Mouse (Mus musculus): ENCODE data around the gene Umps.

The Umps gene

GRCm38 (mm10) chr16:33966538-33967282, at the start of gene Umps:
TSS of gene Umps (minus strand) at chr16:33967038.
- peak; percentile 27 to 79 for DNase-seq (ENCODE audit: low spot score in 2 of 2)

GRCm38 (mm10) chr16:34011991-34012845, 45.4 kb upstream of the Umps start:
- no peak for DNase-seq (ENCODE audit: low spot score in 2 of 2)

GRCm38 (mm10) chr16:34009567-34009966, 42.7 kb upstream of the Umps start:
- DNase-seq (ENCODE audit: low spot score in 2 of 2) = no peak

- no peak for DNase-seq (ENCODE audit: low spot score in 2 of 2)
These were observed 39.1 kb upstream of the Umps start for GRCm38 (mm10) chr16:34005986-34006385.

- no peak for DNase-seq (ENCODE audit: low spot score in 2 of 2)
These were observed 37.3 kb upstream of the Umps start for GRCm38 (mm10) chr16:34004128-34004578.

- DNase-seq (ENCODE audit: low spot score in 2 of 2) = no peak
These were observed 36.8 kb upstream of the Umps start for GRCm38 (mm10) chr16:34003566-34004127.

GRCm38 (mm10) chr16:34000715-34001114, 33.9 kb upstream of the Umps start:
- no peak for DNase-seq (ENCODE audit: low spot score in 2 of 2)

GRCm38 (mm10) chr16:33999388-33999787, 32.5 kb upstream of the Umps start:
- peak in 1 of 2 experiments; percentile 68 for DNase-seq (ENCODE audit: low spot score in 2 of 2)

- DNase-seq (ENCODE audit: low spot score in 2 of 2) = no peak
These were observed 31.2 kb upstream of the Umps start for GRCm38 (mm10) chr16:33998011-33998410.

- DNase-seq (ENCODE audit: low spot score in 2 of 2) = peak in 1 of 2 experiments; percentile 50
These were observed 29.2 kb upstream of the Umps start for GRCm38 (mm10) chr16:33996030-33996429.

GRCm38 (mm10) chr16:33995496-33995895, 28.7 kb upstream of the Umps start:
- DNase-seq (ENCODE audit: low spot score in 2 of 2) = no peak

- DNase-seq (ENCODE audit: low spot score in 2 of 2) = no peak
These were observed 27.5 kb upstream of the Umps start for GRCm38 (mm10) chr16:33994321-33994720.

- no peak for DNase-seq (ENCODE audit: low spot score in 2 of 2)
These were observed 23.9 kb upstream of the Umps start for GRCm38 (mm10) chr16:33990712-33991111.

- DNase-seq (ENCODE audit: low spot score in 2 of 2) = no peak
These were observed 22.3 kb upstream of the Umps start for GRCm38 (mm10) chr16:33989106-33989505.

- peak in 1 of 2 experiments; percentile 55 for DNase-seq (ENCODE audit: low spot score in 2 of 2)
These were observed 21.6 kb upstream of the Umps start for GRCm38 (mm10) chr16:33988358-33989012.

GRCm38 (mm10) chr16:33986993-33987392, 20.2 kb upstream of the Umps start:
- DNase-seq (ENCODE audit: low spot score in 2 of 2) = no peak

GRCm38 (mm10) chr16:33985372-33985771, 18.5 kb upstream of the Umps start:
- DNase-seq (ENCODE audit: low spot score in 2 of 2) = no peak

GRCm38 (mm10) chr16:33983712-33984111, 16.9 kb upstream of the Umps start:
- no peak for DNase-seq (ENCODE audit: low spot score in 2 of 2)

GRCm38 (mm10) chr16:33979855-33980254, 13.0 kb upstream of the Umps start:
- no peak for DNase-seq (ENCODE audit: low spot score in 2 of 2)

- no peak for DNase-seq (ENCODE audit: low spot score in 2 of 2)
These were observed 424 bp upstream of the Umps start for GRCm38 (mm10) chr16:33967283-33967640.

- no peak for DNase-seq (ENCODE audit: low spot score in 2 of 2)
These were observed 830 bp downstream of the Umps start for GRCm38 (mm10) chr16:33965878-33966537.
